Mouse (Mus musculus): ENCODE measurements at regions not wholly inside any gene's neighbourhood (a gene's known extent, or its start where the extent isn't known, plus 50 kb on each side); places are given as distances from the start of the nearest gene placed in this dataset.

DNA sequence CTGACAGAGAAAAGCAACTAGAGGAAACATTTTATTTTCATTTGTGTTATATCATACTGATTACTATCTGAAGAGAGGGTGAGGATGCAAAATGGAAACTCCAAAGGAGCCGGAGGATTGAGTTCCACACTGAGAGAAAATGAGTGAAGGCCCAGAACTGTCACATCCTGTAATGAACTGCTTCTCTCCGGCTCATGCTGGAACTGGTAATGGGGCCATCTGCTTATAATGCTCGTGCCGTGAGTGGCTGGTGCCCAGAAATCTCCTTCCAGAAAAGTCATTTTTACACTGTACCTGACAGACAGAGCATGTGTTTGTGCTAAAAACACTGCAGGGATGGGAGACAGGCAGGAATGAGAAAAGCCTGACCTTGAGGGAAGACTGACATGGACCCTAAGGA lies 483.5 kb upstream of the Pkdcc start:
- DNase-seq: peak; percentile 6

GRCm38 (mm10) chr17:82742445-82742844 lies 472.6 kb upstream of the Pkdcc start:
- DNase-seq: no peak

DNA sequence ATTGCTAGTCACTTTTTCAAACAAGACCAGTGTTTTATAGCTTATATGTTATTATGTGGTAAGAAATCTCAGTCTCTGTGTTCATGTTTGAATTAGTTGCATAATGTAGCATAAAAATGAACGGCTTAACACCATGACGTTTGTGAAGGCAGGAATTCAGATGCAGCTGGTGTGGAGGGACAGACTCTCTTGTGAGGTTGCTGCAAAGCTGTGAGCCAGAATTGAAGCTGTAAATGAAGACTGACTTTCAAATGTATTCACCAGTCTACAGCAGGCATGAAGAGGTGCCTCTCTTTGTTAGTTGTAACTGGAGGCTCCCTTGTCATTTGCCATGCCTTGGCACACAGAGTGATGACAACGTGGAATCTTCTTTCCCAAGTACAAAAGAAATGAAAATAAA lies 457.7 kb upstream of the Pkdcc start:
- DNase-seq: no peak

- no peak for DNase-seq
Observed at GRCm38 (mm10) chr17:82779096-82779495, 436.0 kb upstream of the Pkdcc start.

GRCm38 (mm10) chr17:82822129-82822528 lies 393.0 kb upstream of the Pkdcc start:
- DNase-seq: no peak

DNA sequence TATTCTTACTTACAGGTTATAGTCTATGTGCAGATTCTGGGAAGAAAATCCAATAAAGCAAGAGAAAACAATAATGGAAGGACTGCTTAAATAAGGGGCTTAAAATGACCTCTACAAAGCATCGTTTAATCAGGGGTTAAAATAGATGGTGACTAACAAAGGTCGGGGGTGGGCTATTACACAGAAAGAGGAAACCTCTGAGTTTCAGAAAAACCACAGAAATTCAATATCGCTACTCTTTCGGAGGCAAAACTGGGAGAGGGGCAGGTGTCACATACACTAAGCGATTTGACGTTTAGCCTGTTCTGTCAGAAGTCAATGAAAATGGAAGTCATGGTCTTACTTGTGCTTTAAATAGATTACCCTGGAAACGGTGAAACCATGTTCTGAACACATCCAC lies 391.0 kb upstream of the Pkdcc start:
- DNase-seq: no peak

DNA sequence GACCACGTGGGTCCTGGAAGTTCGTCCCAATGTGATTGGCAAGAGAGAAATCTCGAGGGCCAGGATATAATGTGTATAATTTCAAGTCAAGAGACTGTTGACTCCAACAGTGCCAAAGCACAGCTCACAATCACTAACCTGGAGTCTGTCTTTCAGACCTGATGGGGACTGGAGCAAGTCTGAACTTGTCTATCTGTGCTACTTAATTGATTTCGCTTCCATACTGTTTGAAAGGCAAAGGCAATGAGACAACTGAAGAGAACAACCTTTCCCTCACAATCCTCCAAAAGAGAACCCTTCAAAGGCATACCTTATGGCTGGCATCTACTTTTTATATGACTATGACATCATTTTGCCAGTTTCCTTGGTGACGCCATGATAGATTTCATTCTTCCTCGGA lies 390.5 kb upstream of the Pkdcc start:
- DNase-seq: no peak

DNA sequence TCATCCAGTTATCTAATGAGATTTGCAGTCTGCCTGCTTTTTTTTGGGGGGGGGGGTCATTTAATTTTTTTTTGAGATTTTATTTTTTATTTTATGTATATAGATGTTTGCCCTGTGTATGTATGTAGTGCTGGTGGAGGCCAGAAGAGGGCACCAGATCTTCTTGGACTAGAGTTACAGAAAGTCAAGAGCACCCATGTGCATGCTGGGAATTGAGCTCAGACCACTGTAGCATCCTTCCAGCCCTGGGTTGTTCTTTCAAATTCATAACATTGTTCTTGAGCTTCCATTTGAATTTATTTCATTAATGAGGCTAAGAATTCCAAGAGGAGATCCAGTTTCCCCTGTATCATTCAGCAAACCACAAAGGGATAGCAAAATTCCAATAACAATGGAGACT lies 387.9 kb upstream of the Pkdcc start:
- no peak for DNase-seq

- no peak for DNase-seq
Observed at GRCm38 (mm10) chr17:82827841-82828240, 387.3 kb upstream of the Pkdcc start.

GRCm38 (mm10) chr17:82828434-82828997 lies 386.6 kb upstream of the Pkdcc start:
- DNase-seq: no peak

- DNase-seq: no peak
Observed at GRCm38 (mm10) chr17:82829415-82829814, 385.7 kb upstream of the Pkdcc start.

GRCm38 (mm10) chr17:82834177-82834576 lies 380.9 kb upstream of the Pkdcc start:
- no peak for DNase-seq

- DNase-seq: no peak
Observed at GRCm38 (mm10) chr17:82836115-82836514, 379.0 kb upstream of the Pkdcc start.

GRCm38 (mm10) chr17:82846776-82847494 lies 368.2 kb upstream of the Pkdcc start:
- DNase-seq: no peak

GRCm38 (mm10) chr17:82857199-82858147 lies 357.6 kb upstream of the Pkdcc start:
- DNase-seq: peak; percentile 69

- DNase-seq: no peak
Observed at GRCm38 (mm10) chr17:82860391-82860790, 354.7 kb upstream of the Pkdcc start.

- DNase-seq: no peak
Observed at GRCm38 (mm10) chr17:82860966-82861365, 354.1 kb upstream of the Pkdcc start.

- DNase-seq: no peak
Observed at GRCm38 (mm10) chr17:82877131-82877530, 338.0 kb upstream of the Pkdcc start.

GRCm38 (mm10) chr17:82900602-82901001 lies 314.5 kb upstream of the Pkdcc start:
- DNase-seq: no peak

- no peak for DNase-seq
Observed at GRCm38 (mm10) chr17:82901098-82901891, 313.8 kb upstream of the Pkdcc start.

DNA sequence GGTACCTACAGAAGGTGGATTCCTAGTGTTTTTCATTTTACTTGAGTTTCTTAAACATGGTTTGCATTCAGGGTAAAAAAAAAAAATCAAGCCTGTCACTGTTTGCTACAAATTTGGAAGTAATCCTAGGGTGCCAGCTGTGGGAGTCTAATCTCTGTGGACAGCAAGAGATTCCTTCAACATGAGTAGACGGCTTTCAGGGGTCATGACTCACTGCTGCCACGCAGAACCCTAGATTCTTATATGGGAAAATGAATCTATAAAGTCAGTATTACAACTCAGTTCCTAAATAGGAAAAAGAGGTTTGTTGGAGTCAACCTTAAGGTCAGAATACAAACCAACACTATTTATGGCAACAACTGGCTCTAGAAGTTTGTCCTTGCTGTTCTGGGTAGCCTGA lies 310.1 kb upstream of the Pkdcc start:
- no peak for DNase-seq

DNA sequence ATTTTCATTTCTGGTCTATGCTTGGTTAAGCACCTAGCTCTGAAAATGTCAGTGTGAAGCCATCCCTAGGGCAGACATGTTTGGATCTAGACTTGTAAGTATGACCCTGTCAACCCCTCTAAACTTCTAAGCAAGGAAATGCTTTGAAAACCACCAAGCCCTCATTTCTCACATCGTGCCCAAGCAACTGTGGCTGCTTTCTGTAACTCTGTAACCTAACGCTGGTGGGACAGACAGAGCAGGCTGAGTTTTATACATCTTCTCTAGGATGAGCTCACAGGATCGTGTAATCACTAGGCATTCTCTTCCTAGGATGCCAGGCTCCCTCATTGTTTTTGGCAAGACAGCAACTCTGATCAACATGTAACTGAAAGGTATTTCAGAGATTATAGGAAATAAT lies 309.6 kb upstream of the Pkdcc start:
- no peak for DNase-seq

DNA sequence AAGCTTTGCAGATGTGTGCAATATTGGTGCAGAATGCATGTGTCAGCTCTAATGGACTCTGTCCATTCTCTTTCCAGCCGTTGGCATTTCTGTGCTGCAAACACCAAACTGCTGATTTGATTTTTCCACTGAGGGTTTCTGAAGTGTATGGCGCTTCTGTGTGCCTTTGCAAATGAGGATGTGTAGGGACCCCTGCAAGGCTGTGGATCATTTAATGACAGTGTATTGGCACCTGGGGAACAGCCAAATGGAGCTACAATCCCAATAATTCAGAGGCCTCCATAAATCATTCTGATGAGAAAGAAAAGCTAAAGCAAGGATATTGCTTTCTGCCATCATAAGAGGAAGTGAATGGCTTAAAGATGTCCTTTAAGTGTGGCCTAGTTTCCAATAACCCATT lies 305.9 kb upstream of the Pkdcc start:
- no peak for DNase-seq

Data from layer of hippocampus, adult 9-11 months (tissue).